Mouse (Mus musculus): ENCODE data around the gene Sox1. TPM values are rescaled to one million over a fixed set of nuclear protein-coding genes. Genes with fewer than 3 reads are reported as not detected.

The Sox1 gene
- polyA plus RNA-seq (2014; fragmentation: Nextera tagmentation; extraction: Ambion mirVana) = 0.93 and 1.1 TPM in 2 replicates

DNA sequence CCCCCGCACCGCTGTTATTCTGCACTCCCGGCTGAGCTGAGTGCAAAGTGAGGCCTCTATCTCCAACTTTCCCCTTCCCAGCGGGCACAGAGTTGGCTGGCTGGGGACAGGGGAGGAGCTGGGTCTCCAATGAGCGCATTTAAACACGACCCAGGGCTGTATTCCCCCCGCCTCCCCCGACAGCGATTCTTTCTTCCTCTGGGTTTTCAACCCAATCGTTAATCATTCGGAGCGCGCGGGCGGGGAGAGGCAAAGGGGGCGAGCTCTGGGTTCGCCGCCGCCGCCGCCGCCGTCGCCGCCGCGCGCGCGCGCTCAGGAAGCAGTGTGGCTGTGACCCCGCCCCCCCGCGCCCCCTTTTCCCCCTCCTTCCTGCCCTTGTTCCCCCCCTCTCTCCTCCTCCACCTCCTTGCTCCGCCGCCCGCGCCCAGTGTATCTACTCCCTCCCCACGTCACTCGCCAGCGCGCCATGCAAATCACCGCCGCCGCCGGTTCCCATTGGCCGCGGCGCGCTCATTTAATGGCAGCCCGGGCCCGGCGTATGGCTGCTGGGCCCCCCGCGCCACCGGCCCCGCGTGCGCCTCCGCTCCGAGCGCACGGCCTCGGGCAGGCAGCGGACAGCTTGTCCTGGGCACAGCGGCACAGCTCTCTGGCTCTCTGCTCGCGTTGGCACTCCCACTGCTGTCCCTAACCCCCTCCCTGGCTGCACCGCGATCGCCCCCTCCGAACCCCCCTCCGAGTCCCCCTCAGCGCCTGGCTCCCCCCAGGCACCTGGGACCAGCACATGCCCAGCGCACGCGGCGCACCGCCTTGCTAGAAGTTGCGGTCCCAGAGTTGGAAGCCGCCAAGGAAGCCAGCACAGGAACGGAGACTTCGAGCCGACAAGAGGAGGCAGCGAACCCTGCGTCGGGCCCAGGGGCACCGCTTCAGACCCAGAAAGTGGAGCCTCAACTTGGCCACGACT lies at the start of gene Sox1:
Gene Sox1, plus strand, starts transcription at position 225 of the 961 bp plus-strand sequence.
- H3K9ac ChIP-seq (replicated peaks; ENCODE audit: low read depth, low read length) = peak within 1 kb of the TSS; percentile 25
- peak within 1 kb of the TSS; percentile 37 for H3K4me3 ChIP-seq (ENCODE audit: low read depth, low read length)
- no peaks in the 10 kb centered on the region for H3K9me3 ChIP-seq (ENCODE audit: control insufficient read depth, low read length)
- WGBS = under 1% methylated on average over 73 of the region's 89 CpGs
- ATAC-seq (ENCODE audit: low read depth) = peak; percentile 85
- peaks cover 8% of the 10 kb centered on the region for H3K4me1 ChIP-seq (ENCODE audit: control insufficient read depth, insufficient read depth, low read length)
- H3K27ac ChIP-seq (ENCODE audit: low read depth, low read length) = peak within 1 kb of the TSS; percentile 75
- H3K4me2 ChIP-seq (ENCODE audit: low read depth, low read length) = peak within 1 kb of the TSS; percentile 48
- peaks cover 44% of the 10 kb centered on the region for H3K27me3 ChIP-seq (ENCODE audit: control insufficient read depth, insufficient read depth, low read length)
- H3K36me3 ChIP-seq (ENCODE audit: control insufficient read depth, insufficient read depth, low read length) = no peaks in the 10 kb centered on the region

DNA sequence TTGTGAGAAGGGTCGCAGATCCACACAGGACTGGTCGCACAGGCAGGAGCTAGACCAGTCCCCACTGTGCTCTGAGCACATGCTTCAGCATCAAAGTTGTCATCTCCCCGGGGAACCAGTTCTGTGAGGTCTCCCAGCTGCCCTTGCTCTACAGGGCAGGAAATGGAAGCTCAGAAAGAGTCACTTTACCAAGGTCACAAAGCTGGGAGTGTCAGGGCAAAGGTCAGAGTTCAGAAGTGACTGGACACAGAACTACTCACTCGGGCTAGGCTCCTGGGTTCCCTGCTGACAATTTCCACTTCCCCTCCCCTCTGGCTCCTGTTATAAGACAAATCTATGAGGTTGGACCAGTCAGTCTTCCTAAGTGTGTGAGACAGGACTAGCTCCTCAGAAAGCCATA lies 49.2 kb upstream of the Sox1 start:
- Histone ChIP-seq H3K4me3 (ENCODE audit: low read depth, low read length) (no peak overlapping the region), H3K4me2 (ENCODE audit: low read depth, low read length) (no peak overlapping the region), H3K27me3 (ENCODE audit: control insufficient read depth, insufficient read depth, low read length) (no peaks in the 10 kb centered on the region), H3K27ac (ENCODE audit: low read depth, low read length) (no peak overlapping the region), H3K36me3 (ENCODE audit: control insufficient read depth, insufficient read depth, low read length) (no peaks in the 10 kb centered on the region), H3K9ac (replicated peaks; ENCODE audit: low read depth, low read length) (no peak overlapping the region), H3K4me1 (ENCODE audit: control insufficient read depth, insufficient read depth, low read length) (no peaks in the 10 kb centered on the region), H3K9me3 (ENCODE audit: control insufficient read depth, low read length) (no peaks in the 10 kb centered on the region)
- ATAC-seq (ENCODE audit: low read depth) = no peak
- whole genome bisulfite sequencing = 63% methylated on average over 4 of the region's 4 CpGs

DNA sequence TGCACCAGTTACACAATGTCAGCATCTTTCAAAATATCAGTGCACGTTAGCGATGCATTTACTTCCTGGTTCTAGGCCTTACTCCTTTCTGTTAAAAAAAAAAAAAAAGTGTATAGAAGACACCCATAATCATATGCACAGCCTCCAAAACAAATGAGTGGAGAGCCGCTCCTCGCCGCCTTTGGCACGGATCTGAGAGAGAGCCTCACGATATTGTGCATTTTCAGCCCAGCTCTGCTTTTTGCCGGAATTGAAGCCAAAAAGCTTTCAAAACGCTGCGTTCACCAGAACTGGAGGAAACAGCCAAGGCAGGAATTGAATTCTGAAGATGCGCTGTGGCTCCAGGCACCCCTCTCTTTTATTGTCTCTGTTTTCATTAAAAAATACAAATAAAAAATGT lies 48.2 kb upstream of the Sox1 start:
- 82% methylated on average over 11 of the region's 11 CpGs for WGBS
- no peaks in the 10 kb centered on the region for H3K27me3 ChIP-seq (ENCODE audit: control insufficient read depth, insufficient read depth, low read length)
- no peak overlapping the region for H3K4me3 ChIP-seq (ENCODE audit: low read depth, low read length)
- H3K27ac ChIP-seq (ENCODE audit: low read depth, low read length) = no peak overlapping the region
- H3K9ac ChIP-seq (replicated peaks; ENCODE audit: low read depth, low read length) = no peak overlapping the region
- H3K36me3 ChIP-seq (ENCODE audit: control insufficient read depth, insufficient read depth, low read length) = no peaks in the 10 kb centered on the region
- no peaks in the 10 kb centered on the region for H3K9me3 ChIP-seq (ENCODE audit: control insufficient read depth, low read length)
- no peak for ATAC-seq (ENCODE audit: low read depth)
- H3K4me2 ChIP-seq (ENCODE audit: low read depth, low read length) = no peak overlapping the region
- H3K4me1 ChIP-seq (ENCODE audit: control insufficient read depth, insufficient read depth, low read length) = no peaks in the 10 kb centered on the region

DNA sequence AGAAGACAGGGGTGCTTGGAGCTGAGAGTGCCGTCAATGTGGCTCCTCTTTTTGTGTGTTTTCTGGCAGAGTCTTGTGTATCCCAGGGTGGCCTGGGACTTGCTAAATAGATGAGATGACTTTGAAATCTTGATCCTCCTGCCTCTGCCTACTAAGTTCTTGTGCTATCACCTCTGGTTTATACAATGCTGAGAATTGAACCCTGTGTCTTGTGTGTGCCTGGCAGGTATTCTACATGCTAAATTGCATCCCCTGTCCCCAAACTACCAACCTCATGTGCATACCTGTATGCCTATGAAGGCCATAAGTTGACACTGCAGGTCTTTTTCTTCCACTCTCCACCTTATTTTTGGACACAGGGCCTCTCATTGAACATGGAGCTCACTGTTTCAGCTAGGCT lies 46.8 kb upstream of the Sox1 start:
- H3K36me3 ChIP-seq (ENCODE audit: control insufficient read depth, insufficient read depth, low read length) = no peaks in the 10 kb centered on the region
- WGBS = 89% methylated on average over 1 of the region's 1 CpGs
- H3K4me2 ChIP-seq (ENCODE audit: low read depth, low read length) = no peak overlapping the region
- no peak for ATAC-seq (ENCODE audit: low read depth)
- H3K4me3 ChIP-seq (ENCODE audit: low read depth, low read length) = no peak overlapping the region
- H3K9ac ChIP-seq (replicated peaks; ENCODE audit: low read depth, low read length) = no peak overlapping the region
- H3K27ac ChIP-seq (ENCODE audit: low read depth, low read length) = no peak overlapping the region
- H3K4me1 ChIP-seq (ENCODE audit: control insufficient read depth, insufficient read depth, low read length) = no peaks in the 10 kb centered on the region
- no peaks in the 10 kb centered on the region for H3K9me3 ChIP-seq (ENCODE audit: control insufficient read depth, low read length)
- no peaks in the 10 kb centered on the region for H3K27me3 ChIP-seq (ENCODE audit: control insufficient read depth, insufficient read depth, low read length)

DNA sequence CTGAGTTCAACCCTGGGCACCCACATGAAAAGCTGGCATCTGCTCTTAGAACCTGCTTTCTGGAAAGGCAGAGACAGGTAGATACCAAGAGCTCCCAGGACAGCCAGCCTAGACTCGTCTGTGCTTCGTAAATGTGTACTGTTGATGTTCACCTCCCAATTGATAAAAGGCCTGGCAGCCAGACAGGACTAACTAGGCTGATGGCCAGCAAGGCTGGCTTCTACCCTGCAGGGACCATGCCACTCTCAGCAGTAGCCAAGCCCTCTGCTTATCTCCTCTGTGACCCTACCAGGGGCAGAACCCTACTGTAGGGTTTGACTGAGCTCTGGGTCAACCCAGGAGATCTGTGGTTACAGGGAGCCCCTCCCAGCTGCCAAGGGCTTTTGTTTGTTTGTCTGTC lies 45.5 kb upstream of the Sox1 start:
- ATAC-seq (ENCODE audit: low read depth) = no peak
- no peak overlapping the region for H3K27ac ChIP-seq (ENCODE audit: low read depth, low read length)
- no peaks in the 10 kb centered on the region for H3K4me1 ChIP-seq (ENCODE audit: control insufficient read depth, insufficient read depth, low read length)
- WGBS = 80% methylated on average over 2 of the region's 2 CpGs
- H3K9ac ChIP-seq (replicated peaks; ENCODE audit: low read depth, low read length) = no peak overlapping the region
- no peak overlapping the region for H3K4me2 ChIP-seq (ENCODE audit: low read depth, low read length)
- H3K27me3 ChIP-seq (ENCODE audit: control insufficient read depth, insufficient read depth, low read length) = no peaks in the 10 kb centered on the region
- no peaks in the 10 kb centered on the region for H3K9me3 ChIP-seq (ENCODE audit: control insufficient read depth, low read length)
- H3K4me3 ChIP-seq (ENCODE audit: low read depth, low read length) = no peak overlapping the region
- no peaks in the 10 kb centered on the region for H3K36me3 ChIP-seq (ENCODE audit: control insufficient read depth, insufficient read depth, low read length)

DNA sequence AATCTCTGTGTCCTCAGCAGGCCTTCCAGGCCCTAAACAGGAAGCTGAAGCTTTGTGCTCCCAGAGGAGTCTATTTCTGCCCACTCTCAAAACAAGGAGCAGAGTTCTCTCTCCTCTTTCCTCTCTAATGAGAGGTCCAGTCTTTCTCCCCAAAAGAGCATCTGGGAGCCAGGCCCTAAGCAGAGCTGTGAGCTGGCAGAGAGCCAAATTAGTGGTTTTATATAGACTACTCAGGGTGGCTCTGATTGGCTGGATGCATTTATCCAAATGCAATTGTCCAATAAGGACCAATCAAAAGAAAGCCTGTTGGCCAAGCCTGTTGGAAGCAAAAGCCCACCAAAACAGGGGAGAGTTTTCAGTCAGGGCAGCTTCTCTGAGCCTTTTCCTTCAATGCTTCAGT lies 44.0 kb upstream of the Sox1 start:
- H3K4me3 ChIP-seq (ENCODE audit: low read depth, low read length) = no peak overlapping the region
- H3K4me1 ChIP-seq (ENCODE audit: control insufficient read depth, insufficient read depth, low read length) = no peaks in the 10 kb centered on the region
- H3K36me3 ChIP-seq (ENCODE audit: control insufficient read depth, insufficient read depth, low read length) = no peaks in the 10 kb centered on the region
- H3K27me3 ChIP-seq (ENCODE audit: control insufficient read depth, insufficient read depth, low read length) = no peaks in the 10 kb centered on the region
- no peak overlapping the region for H3K9ac ChIP-seq (replicated peaks; ENCODE audit: low read depth, low read length)
- ATAC-seq (ENCODE audit: low read depth) = no peak
- H3K4me2 ChIP-seq (ENCODE audit: low read depth, low read length) = no peak overlapping the region
- no peak overlapping the region for H3K27ac ChIP-seq (ENCODE audit: low read depth, low read length)
- H3K9me3 ChIP-seq (ENCODE audit: control insufficient read depth, low read length) = no peaks in the 10 kb centered on the region

DNA sequence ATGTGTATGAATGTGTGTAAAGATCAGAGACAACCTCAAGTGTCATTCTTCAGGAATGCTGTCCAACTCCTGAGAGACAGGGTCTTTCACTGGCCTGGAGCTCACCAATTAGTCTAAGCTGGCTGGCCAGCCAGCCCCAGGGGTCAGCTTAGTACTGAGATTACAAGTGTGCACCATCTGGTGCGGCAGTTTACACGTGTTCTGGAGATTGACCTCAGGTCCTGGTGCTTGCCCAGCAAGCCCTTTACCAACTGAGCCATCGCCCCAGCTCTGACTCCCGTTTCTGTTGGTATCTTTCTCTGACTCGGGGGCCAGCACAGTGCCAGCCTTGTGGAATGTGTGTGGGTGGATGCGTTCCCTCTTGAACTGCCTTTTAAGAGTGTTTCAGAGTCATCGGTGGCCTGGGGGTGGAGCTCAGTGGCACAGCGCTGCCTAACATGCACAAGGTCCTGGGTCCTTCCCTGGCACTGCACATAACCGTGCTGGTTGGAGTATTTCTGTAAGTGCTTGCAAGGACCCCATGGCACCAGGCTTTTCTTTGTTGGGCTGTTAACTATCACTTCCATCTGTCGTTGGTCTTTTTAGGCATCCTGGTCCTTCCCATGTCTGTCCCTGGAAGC lies 40.6 kb upstream of the Sox1 start:
- Histone ChIP-seq H3K27ac (ENCODE audit: low read depth, low read length) (no peak overlapping the region), H3K4me1 (ENCODE audit: control insufficient read depth, insufficient read depth, low read length) (no peaks in the 10 kb centered on the region), H3K36me3 (ENCODE audit: control insufficient read depth, insufficient read depth, low read length) (no peaks in the 10 kb centered on the region), H3K4me2 (ENCODE audit: low read depth, low read length) (no peak overlapping the region), H3K9ac (replicated peaks; ENCODE audit: low read depth, low read length) (no peak overlapping the region), H3K9me3 (ENCODE audit: control insufficient read depth, low read length) (no peaks in the 10 kb centered on the region), H3K4me3 (ENCODE audit: low read depth, low read length) (no peak overlapping the region), H3K27me3 (ENCODE audit: control insufficient read depth, insufficient read depth, low read length) (no peaks in the 10 kb centered on the region)
- ATAC-seq (ENCODE audit: low read depth) = no peak
- WGBS = 77% methylated on average over 10 of the region's 10 CpGs

DNA sequence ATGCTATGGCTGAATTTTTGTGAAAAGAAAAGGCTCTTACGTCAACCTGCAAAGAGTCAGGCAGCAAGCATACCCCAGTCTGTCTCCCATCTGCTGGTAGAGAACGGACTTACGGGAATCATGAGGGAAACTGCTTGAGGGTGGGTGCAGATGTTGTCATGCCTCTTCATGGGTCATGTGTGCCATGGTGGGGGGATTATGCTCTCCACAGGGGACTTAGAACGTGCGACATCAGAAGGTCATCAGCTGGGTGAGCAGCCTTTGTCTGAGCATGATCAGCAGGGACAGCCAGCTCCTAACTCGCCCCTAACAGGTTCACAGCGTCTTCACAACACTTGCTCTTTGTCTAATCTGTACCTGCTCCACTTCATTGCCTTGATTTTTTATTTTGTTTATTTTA lies 26.9 kb upstream of the Sox1 start:
- Histone ChIP-seq H3K27ac (ENCODE audit: low read depth, low read length) (no peak overlapping the region), H3K4me3 (ENCODE audit: low read depth, low read length) (no peak overlapping the region), H3K4me2 (ENCODE audit: low read depth, low read length) (no peak overlapping the region), H3K27me3 (ENCODE audit: control insufficient read depth, insufficient read depth, low read length) (no peaks in the 10 kb centered on the region), H3K9me3 (ENCODE audit: control insufficient read depth, low read length) (no peaks in the 10 kb centered on the region), H3K9ac (replicated peaks; ENCODE audit: low read depth, low read length) (no peak overlapping the region), H3K36me3 (ENCODE audit: control insufficient read depth, insufficient read depth, low read length) (no peaks in the 10 kb centered on the region), H3K4me1 (ENCODE audit: control insufficient read depth, insufficient read depth, low read length) (no peaks in the 10 kb centered on the region)
- ATAC-seq (ENCODE audit: low read depth) = no peak
- WGBS = 43% methylated on average over 7 of the region's 7 CpGs

DNA sequence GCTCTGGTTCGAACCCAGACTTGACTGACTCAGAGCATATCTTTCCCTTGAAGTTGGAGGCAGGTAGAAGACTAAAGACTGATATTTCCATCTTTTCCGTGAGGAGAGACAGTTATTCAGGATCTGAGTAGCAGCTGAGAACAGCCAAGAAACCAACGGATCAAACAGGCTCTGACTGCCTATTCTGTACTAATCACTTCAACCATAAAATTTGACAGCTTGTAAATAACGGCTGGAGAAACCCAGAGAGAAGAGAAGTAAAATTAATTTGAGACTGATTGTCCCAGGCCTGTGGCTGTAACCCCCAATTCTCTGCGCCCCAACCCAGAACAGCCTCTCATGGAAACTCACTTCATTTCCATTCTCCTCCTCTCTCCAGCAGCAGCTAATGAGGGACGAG lies 26.2 kb upstream of the Sox1 start:
- Histone ChIP-seq H3K4me3 (ENCODE audit: low read depth, low read length) (no peak overlapping the region), H3K9ac (replicated peaks; ENCODE audit: low read depth, low read length) (no peak overlapping the region), H3K4me1 (ENCODE audit: control insufficient read depth, insufficient read depth, low read length) (no peaks in the 10 kb centered on the region), H3K27ac (ENCODE audit: low read depth, low read length) (no peak overlapping the region), H3K36me3 (ENCODE audit: control insufficient read depth, insufficient read depth, low read length) (no peaks in the 10 kb centered on the region), H3K27me3 (ENCODE audit: control insufficient read depth, insufficient read depth, low read length) (no peaks in the 10 kb centered on the region), H3K9me3 (ENCODE audit: control insufficient read depth, low read length) (no peaks in the 10 kb centered on the region), H3K4me2 (ENCODE audit: low read depth, low read length) (no peak overlapping the region)
- 57% methylated on average over 6 of the region's 6 CpGs for WGBS
- ATAC-seq (ENCODE audit: low read depth) = no peak
